Mouse (Mus musculus) liver, embryonic 11.5 days (tissue): ENCODE measurements around the gene Elovl3. TPM values are rescaled to one million over a fixed set of nuclear protein-coding genes. Genes with fewer than 3 reads are reported as not detected.
A peak's percentile ranks its signal among the peaks of the same experiment; 100 is the strongest.

Source experiments
- ATAC-seq: fragments of 200-750 bp; cut with Nextera tagmentation; replicated peaks from 2 replicates; pipeline ENCODE4 v1.8.0; 2017; ENCODE audit warnings: moderate number of reproducible peaks, mild to moderate bottlenecking, moderate TSS enrichment, moderate library complexity; ENCODE audit not compliant: low FRiP score
- DNase-seq: peaks from one replicate; pipeline ENCODE4 v3.0.0-alpha.2; 2017; ENCODE audit warnings: low spot score
- H3K27ac ChIP-seq: fragments of 300-500 bp; sonication (generic); 2 replicates; pipeline ENCODE4 v1.5.1; 2014; ENCODE audit warnings: mild to moderate bottlenecking, low read depth, low read length, control low read depth
- H3K27me3 ChIP-seq: fragments of 300-500 bp; sonication (generic); replicated peaks from 2 replicates; pipeline ENCODE4 v1.6.1; 2014; ENCODE audit warnings: low read length, mixed read lengths; ENCODE audit not compliant: control insufficient read depth, insufficient read depth
- H3K36me3 ChIP-seq: fragments of 300-500 bp; sonication (generic); 2 replicates; pipeline ENCODE4 v1.6.1; 2014; ENCODE audit warnings: mild to moderate bottlenecking, low read length, moderate library complexity, mixed read lengths; ENCODE audit not compliant: control insufficient read depth, insufficient read depth
- H3K4me1 ChIP-seq: fragments of 300-500 bp; sonication (generic); replicated peaks from 2 replicates; pipeline ENCODE4 v1.6.1; 2014; ENCODE audit warnings: low read length, mixed read lengths; ENCODE audit not compliant: control insufficient read depth, insufficient read depth
- H3K4me2 ChIP-seq: fragments of 300-500 bp; sonication (generic); 2 replicates; pipeline ENCODE4 v1.6.1; 2014; ENCODE audit warnings: mild to moderate bottlenecking, control low read depth, moderate library complexity
- H3K4me3 ChIP-seq: fragments of 300-500 bp; sonication (generic); 2 replicates; pipeline ENCODE4 v1.5.1; 2014; ENCODE audit warnings: low read depth, low read length, control low read depth
- H3K9ac ChIP-seq: fragments of 300-500 bp; sonication (generic); 2 replicates; pipeline ENCODE4 v1.6.1; 2014; ENCODE audit warnings: low read depth, low read length, control low read depth
- H3K9me3 ChIP-seq: fragments of 300-500 bp; sonication (generic); 2 replicates; pipeline ENCODE4 v1.6.1; 2016; ENCODE audit warnings: low read length, inconsistent platforms, mixed read lengths; ENCODE audit not compliant: control insufficient read depth
- WGBS: fragments of 180-500 bp; shearing (Covaris S2); extraction: QIAGEN DNeasy Blood & Tissue Kit; methylation state at CpG from one replicate; pipeline ENCODE4 v1.1.7; 2014; 5-methylcytosine and 5-hydroxymethylcytosine counted together
- polyA plus RNA-seq: library from polyadenylated mRNA; unstranded; fragments of >200 nt; fragmentation: Nextera tagmentation; extraction: Ambion mirVana; gene quantifications from 2 replicates; pipeline ENCODE4 v1.2.1, GENCODE M21; 2014

Gene Elovl3
- polyA plus RNA-seq, 1 experiment from 2014 or later: not detected

DNA sequence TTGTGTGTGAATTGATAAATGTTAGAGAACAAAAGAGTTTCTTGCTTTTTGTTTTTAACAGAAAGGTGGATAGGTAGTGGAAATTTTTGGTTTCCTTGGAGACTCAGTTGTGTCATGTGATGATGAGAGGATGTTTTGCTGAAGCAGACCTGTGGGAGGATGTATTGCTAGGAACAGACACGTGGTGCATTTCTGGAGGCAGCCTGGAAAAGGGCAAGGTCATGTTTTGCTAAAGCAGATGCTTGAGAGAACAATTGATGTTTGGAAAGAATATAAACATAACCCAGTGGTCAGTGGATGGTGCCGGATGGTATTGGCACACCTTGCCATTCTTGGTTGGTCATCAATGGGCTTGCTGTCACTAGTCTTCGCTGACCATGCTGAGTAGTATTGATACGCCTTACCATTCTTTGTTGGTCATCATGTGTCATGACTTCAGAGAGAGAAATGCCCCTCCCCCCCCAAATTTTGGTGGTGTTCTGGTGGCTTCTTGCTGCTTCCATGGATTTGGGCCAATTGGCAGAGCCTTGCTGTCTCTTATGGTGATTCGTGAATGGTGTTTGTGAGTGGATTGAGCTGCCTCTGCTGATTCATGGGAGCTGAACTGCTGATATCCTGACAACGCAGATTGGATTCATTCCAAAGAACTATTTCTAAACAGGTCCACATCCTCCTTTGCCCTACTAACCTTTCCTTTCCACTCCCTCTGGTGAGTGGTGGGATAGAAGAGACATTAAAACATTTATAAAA is 28.1 kb upstream of the Elovl3 start:
- H3K27ac ChIP-seq: no peak overlapping the region
- DNase-seq: no peak
- H3K4me1 ChIP-seq: no peaks in the 10 kb centered on the region
- H3K9me3 ChIP-seq: no peaks in the 10 kb centered on the region
- no peak for ATAC-seq
- 80% methylated on average over 6 of the region's 6 CpGs for WGBS
- H3K27me3 ChIP-seq: no peaks in the 10 kb centered on the region
- H3K4me3 ChIP-seq: no peak overlapping the region
- no peaks in the 10 kb centered on the region for H3K36me3 ChIP-seq
- H3K9ac ChIP-seq: no peak overlapping the region
- H3K4me2 ChIP-seq: no peak overlapping the region

DNA sequence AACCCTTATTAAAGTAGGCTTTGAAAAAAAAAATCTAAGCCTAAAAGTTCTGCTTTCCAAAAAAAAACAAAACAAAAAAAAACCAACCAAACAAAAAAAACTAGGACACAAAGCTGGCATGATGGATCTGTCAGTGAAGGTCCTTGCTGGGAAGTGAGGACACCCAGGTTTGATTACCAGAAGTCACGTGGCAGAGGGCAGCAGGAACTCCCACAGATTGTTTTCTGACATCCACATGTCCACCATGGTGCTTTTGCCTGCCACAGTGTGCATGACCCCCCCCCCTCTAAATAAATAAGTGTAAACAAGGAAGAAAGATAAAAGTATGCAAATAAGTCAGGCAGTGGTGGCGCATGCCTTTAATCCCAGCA is 27.5 kb upstream of the Elovl3 start:
- WGBS: 75% methylated on average over 2 of the region's 2 CpGs
- ATAC-seq: no peak
- no peaks in the 10 kb centered on the region for H3K9me3 ChIP-seq
- no peaks in the 10 kb centered on the region for H3K27me3 ChIP-seq
- no peaks in the 10 kb centered on the region for H3K4me1 ChIP-seq
- no peaks in the 10 kb centered on the region for H3K36me3 ChIP-seq
- no peak overlapping the region for H3K4me2 ChIP-seq
- H3K4me3 ChIP-seq: no peak overlapping the region
- H3K9ac ChIP-seq: no peak overlapping the region
- no peak for DNase-seq
- H3K27ac ChIP-seq: no peak overlapping the region

DNA sequence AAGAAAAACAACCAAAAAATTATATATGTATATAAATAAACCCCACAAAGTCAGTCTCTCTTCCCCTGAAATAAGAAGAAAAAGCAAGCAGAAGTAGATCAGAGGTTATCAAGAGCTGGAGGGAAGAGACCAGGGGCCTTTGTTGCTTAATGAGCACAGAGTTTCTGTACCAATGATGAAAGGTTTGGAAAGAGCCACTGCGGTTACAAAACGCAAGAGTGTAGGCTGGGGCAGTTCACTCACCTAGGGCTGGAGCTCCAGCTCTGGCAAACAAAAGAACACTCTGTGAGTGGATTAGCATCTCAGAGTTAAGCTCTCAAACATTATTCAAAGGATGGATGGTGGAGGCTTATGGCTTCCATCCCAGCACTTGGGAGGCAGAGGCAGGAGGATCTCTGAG is 21.5 kb upstream of the Elovl3 start:
- Histone ChIP-seq H3K4me1 (no peaks in the 10 kb centered on the region), H3K36me3 (no peaks in the 10 kb centered on the region), H3K9me3 (no peaks in the 10 kb centered on the region), H3K4me3 (no peak overlapping the region), H3K4me2 (no peak overlapping the region), H3K9ac (no peak overlapping the region), H3K27me3 (no peaks in the 10 kb centered on the region), H3K27ac (no peak overlapping the region)
- no peak for ATAC-seq
- DNase-seq: no peak
- 76% methylated on average over 2 of the region's 2 CpGs for WGBS

DNA sequence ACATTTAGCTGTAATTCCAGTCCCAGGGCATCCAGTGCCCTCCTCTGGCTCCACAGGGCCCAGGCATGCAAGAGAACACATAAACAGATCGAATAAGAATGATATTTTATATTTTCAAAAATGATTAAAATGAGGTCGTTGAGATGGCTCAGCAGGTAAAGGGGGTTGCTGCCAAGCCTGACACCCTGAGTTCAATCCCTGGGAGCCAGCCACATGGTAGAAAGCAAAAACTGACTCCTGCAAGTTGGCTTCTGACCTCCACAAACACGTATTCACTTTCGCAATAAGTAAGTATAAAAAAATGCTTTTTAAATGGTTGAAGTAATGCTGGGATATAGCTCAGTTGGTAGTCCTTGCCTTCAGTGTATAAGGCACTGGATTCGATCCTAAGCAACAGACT is 20.9 kb upstream of the Elovl3 start:
- H3K4me3 ChIP-seq: no peak overlapping the region
- no peak for ATAC-seq
- 82% methylated on average over 5 of the region's 5 CpGs for WGBS

DNA sequence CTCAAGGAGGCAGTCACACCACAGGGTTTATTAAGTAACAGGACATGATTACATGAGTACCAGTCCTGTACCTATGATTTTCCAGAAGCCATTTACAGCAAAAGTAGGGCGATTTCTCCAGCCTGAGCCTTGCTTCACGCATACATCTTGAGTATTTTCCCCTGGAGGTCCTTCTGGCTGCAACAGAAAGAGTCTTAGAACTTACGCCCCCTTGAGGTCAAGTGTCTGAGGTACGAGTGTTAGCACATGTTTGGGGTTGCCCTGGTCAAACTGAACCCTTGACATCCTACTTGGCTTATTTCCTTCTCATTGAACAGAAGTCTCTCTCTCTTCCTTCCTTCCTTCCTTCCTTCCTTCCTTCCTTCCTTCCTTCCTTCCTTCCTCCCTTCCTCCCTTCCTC is 17.1 kb upstream of the Elovl3 start:
- 0 out of 2 replicates have a peak, but pooled peaks cover 2% of the 10 kb centered on the region for H3K4me1 ChIP-seq
- no peaks in the 10 kb centered on the region for H3K9me3 ChIP-seq
- no peak overlapping the region for H3K9ac ChIP-seq
- H3K36me3 ChIP-seq: no peaks in the 10 kb centered on the region
- H3K4me3 ChIP-seq: no peak overlapping the region
- no peak overlapping the region for H3K27ac ChIP-seq
- H3K27me3 ChIP-seq: no peaks in the 10 kb centered on the region
- H3K4me2 ChIP-seq: no peak overlapping the region
- ATAC-seq: no peak
- WGBS: 59% methylated on average over 4 of the region's 4 CpGs
- no peak for DNase-seq

More for the DNA sequence above, 20.9 kb upstream of the Elovl3 start:
- H3K9me3 ChIP-seq: no peaks in the 10 kb centered on the region
- H3K27me3 ChIP-seq: no peaks in the 10 kb centered on the region
- no peak for DNase-seq
- H3K36me3 ChIP-seq: no peaks in the 10 kb centered on the region
- no peak overlapping the region for H3K9ac ChIP-seq
- no peaks in the 10 kb centered on the region for H3K4me1 ChIP-seq
- no peak overlapping the region for H3K27ac ChIP-seq
- no peak overlapping the region for H3K4me2 ChIP-seq

DNA sequence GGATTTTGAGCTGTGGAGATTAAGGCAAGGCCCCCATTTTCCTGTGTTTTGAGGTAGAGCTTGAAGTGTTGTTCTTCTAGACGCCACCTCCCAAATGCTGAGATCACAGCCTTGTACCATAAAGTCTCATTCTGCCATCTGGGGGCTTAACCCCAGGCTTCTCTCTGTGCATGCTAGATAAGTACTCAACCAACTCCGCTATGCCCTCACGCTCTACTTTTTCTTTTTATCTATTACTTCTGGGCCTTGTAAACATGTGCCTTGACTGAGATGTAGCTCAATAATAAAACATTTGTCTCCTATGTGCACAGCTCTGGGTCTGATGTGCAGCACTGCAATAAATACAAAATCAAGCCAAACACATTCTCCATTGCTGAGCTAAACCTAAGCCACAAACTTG is 12.2 kb upstream of the Elovl3 start:
- H3K27me3 ChIP-seq: no peaks in the 10 kb centered on the region; the same call in 1 of the 2 replicates
- ATAC-seq: peak; percentile 76; the same call in 1 of the 2 replicates
- H3K9ac ChIP-seq: no peak overlapping the region
- no peaks in the 10 kb centered on the region for H3K9me3 ChIP-seq
- DNase-seq: peak; percentile 28
- H3K4me2 ChIP-seq: no peak overlapping the region
- WGBS: 52% methylated on average over 3 of the region's 3 CpGs
- H3K27ac ChIP-seq: no peak overlapping the region; the same call in 1 of the 2 replicates
- no peak overlapping the region for H3K4me3 ChIP-seq
- H3K4me1 ChIP-seq: 0 out of 2 replicates have a peak, but pooled peaks cover 3% of the 10 kb centered on the region
- no peaks in the 10 kb centered on the region for H3K36me3 ChIP-seq

DNA sequence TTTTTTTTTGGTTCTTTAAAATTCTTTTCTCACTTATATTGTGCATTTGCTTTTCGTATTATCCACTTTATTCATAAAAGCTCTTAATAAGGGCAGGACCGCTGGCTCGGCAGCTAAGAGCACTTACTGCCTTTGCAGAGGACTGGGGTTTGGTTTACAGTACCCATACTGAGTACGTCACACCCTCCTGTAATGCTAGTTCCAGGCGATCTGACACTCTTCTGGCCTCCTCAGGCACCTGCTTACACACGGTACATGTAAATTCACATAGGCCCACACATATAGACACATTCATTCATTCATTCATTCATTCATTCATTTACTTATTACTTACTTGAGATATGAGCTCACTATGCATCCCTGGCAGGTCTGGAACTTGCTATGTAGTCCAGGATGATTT is 10.8 kb upstream of the Elovl3 start:
- H3K9ac ChIP-seq: no peak overlapping the region
- no peak overlapping the region for H3K27ac ChIP-seq
- 77% methylated on average over 6 of the region's 6 CpGs for WGBS
- H3K36me3 ChIP-seq: no peaks in the 10 kb centered on the region
- ATAC-seq (no peak), DNase-seq (peak; percentile 17)
- no peak overlapping the region for H3K4me3 ChIP-seq
- H3K4me1 ChIP-seq: 0 out of 2 replicates have a peak, but pooled peaks cover 3% of the 10 kb centered on the region
- H3K4me2 ChIP-seq: no peak overlapping the region
- no peaks in the 10 kb centered on the region for H3K9me3 ChIP-seq
- H3K27me3 ChIP-seq: no peaks in the 10 kb centered on the region; the same call in 1 of the 2 replicates

DNA sequence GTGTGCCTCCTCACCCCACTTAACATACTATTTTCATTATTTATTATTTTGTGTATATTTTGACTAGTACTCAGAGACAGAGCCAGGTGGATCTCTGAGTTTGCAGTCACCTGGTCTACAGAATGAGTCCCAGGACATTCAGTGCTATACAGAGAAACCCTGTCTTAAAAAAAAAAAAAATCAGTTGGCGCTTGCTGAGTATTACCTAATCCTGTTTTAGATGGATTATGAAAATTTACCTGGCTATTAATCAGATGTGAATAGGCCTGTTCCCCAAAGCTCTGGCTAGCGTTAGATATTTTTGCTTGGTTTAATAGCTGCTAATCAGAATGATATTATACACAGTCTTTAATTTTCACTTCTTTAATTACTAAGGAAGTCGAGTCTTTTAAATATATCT is 7.8 kb upstream of the Elovl3 start:
- Histone ChIP-seq H3K27me3 (no peaks in the 10 kb centered on the region; the same call in 1 of the 2 replicates), H3K4me2 (no peak overlapping the region), H3K9ac (no peak overlapping the region), H3K4me1 (0 out of 2 replicates have a peak, but pooled peaks cover 3% of the 10 kb centered on the region), H3K9me3 (no peaks in the 10 kb centered on the region), H3K27ac (no peak overlapping the region), H3K4me3 (no peak overlapping the region), H3K36me3 (no peaks in the 10 kb centered on the region)
- ATAC-seq (no peak), DNase-seq (no peak)
- 78% methylated on average over 3 of the region's 3 CpGs for WGBS

DNA sequence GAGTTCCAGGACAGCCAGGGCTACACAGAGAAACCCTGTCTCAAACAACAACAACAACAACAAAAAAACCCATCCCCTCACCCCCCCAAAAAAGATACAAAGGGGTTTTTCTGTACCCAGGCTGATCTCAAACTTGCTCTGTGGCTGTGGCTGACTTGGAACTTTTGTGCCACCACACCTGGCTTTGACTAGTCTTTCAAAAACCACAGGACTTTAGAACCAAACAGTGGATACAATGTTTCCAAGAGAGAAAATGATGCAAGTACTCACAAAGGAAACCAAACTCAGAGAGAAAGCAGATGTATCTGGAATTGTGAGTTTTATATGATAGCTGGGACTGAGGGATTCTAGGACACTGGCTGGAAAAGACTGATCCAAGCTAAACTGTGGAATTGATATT is 7.0 kb upstream of the Elovl3 start:
- 0 out of 2 replicates have a peak, but pooled peaks cover under 1% of the 10 kb centered on the region for H3K4me1 ChIP-seq
- no peak overlapping the region for H3K27ac ChIP-seq
- no peak overlapping the region for H3K4me3 ChIP-seq
- ATAC-seq (no peak), DNase-seq (peak; percentile 1)
- no peaks in the 10 kb centered on the region; the same call in 1 of the 2 replicates for H3K27me3 ChIP-seq
- H3K9me3 ChIP-seq: no peaks in the 10 kb centered on the region
- no peak overlapping the region for H3K4me2 ChIP-seq
- H3K9ac ChIP-seq: no peak overlapping the region
- H3K36me3 ChIP-seq: no peaks in the 10 kb centered on the region
